Mouse (Mus musculus) MEL (cell line): ENCODE measurements at regions not wholly inside any gene's neighbourhood (a gene's known extent, or its start where the extent isn't known, plus 50 kb on each side); places are given as distances from the start of the nearest gene placed in this dataset.

Source experiments
- DNase-seq: peaks from one replicate; pipeline ENCODE4 v3.0.0; 2011; ENCODE audit warnings: low read depth, low spot score
- H3K27ac ChIP-seq: 2 replicates; pipeline ENCODE4 v1.5.1; 2012; ENCODE audit warnings: low read depth, mild to moderate bottlenecking, control low read depth, low read length, moderate library complexity; ENCODE audit not compliant: control insufficient read depth
- H3K27me3 ChIP-seq, 2 experiments: fragments of 150-350 bp in 1 of 2; sonication (generic) in 1 of 2; 2 replicates each; pipeline ENCODE4 v1.6.1; 2012; ENCODE audit warnings: low read length in 2 of 2, mild to moderate bottlenecking in 2 of 2, improper control_type of control experiment in 1 of 2, moderate library complexity in 1 of 2; ENCODE audit not compliant: insufficient read depth in 2 of 2, control insufficient read depth in 1 of 2
- H3K36me3 ChIP-seq, 2 experiments: 2 replicates each; pipeline ENCODE4 v1.6.1; 2012 to 2014; ENCODE audit warnings: low read length in 2 of 2, improper control_type of control experiment in 1 of 2, inconsistent platforms in 1 of 2, mild to moderate bottlenecking in 1 of 2; ENCODE audit not compliant: insufficient read depth in 2 of 2, control insufficient read depth in 1 of 2
- H3K4me1 ChIP-seq, 2 experiments: fragments of 150-350 bp in 1 of 2; sonication (generic) in 1 of 2; 2 replicates each; pipeline ENCODE4 v1.6.1; 2012; ENCODE audit warnings: low read length in 2 of 2, improper control_type of control experiment in 1 of 2, mild to moderate bottlenecking in 1 of 2; ENCODE audit not compliant: insufficient read depth in 2 of 2, control insufficient read depth in 1 of 2
- H3K4me3 ChIP-seq, 2 experiments: fragments of 150-350 bp in 1 of 2; sonication (generic) in 1 of 2; 2 replicates each; pipeline ENCODE4 v1.5.1; 2012; ENCODE audit warnings: low read depth in 2 of 2, low read length in 2 of 2, mild to moderate bottlenecking in 2 of 2, moderate library complexity in 2 of 2, control low read depth in 1 of 2, improper control_type of control experiment in 1 of 2; ENCODE audit not compliant: control insufficient read depth in 1 of 2, insufficient read depth in 1 of 2
- H3K79me2 ChIP-seq: 2 replicates; pipeline ENCODE4 v1.6.1; 2012; ENCODE audit warnings: mild to moderate bottlenecking, low read length, moderate library complexity; ENCODE audit not compliant: control insufficient read depth, poor library complexity, insufficient read depth
- H3K9ac ChIP-seq: 2 replicates; pipeline ENCODE4 v1.6.1; 2012; ENCODE audit warnings: low read depth, mild to moderate bottlenecking, control low read depth, low read length, moderate library complexity; ENCODE audit not compliant: control insufficient read depth, poor library complexity, severe bottlenecking
- H3K9me3 ChIP-seq: fragments of 150-350 bp; sonication (generic); replicated peaks from 2 replicates; pipeline ENCODE4 v1.6.1; 2012; ENCODE audit warnings: mild to moderate bottlenecking, low read length, improper control_type of control experiment, moderate library complexity; ENCODE audit not compliant: insufficient read depth
- BHLHE40 ChIP-seq: IDR thresholded peaks from 2 replicates; pipeline ENCODE4 v1.6.1; 2012; ENCODE audit warnings: low read depth, mild to moderate bottlenecking, inconsistent platforms, low read length, improper control_type of control experiment, borderline replicate concordance
- CHD1 ChIP-seq: IDR thresholded peaks from 2 replicates; pipeline ENCODE4 v1.6.1; 2012; ENCODE audit warnings: low read depth, mild to moderate bottlenecking, inconsistent platforms, low read length, improper control_type of control experiment
- CHD2 ChIP-seq: IDR thresholded peaks from 2 replicates; pipeline ENCODE4 v1.6.1; 2011; ENCODE audit warnings: low read length, improper control_type of control experiment
- E2F4 ChIP-seq: IDR thresholded peaks from 2 replicates; pipeline ENCODE4 v1.6.1; 2011; ENCODE audit warnings: low read depth, low read length, improper control_type of control experiment, borderline replicate concordance
- EP300 ChIP-seq, 2 experiments: IDR thresholded peaks; 2 replicates each; pipeline ENCODE4 v1.6.1; 2011; ENCODE audit warnings: improper control_type of control experiment in 2 of 2, low read length in 2 of 2, low read depth in 1 of 2, mild to moderate bottlenecking in 1 of 2
- ETS1 ChIP-seq: IDR thresholded peaks from 2 replicates; pipeline ENCODE4 v1.6.1; 2012; ENCODE audit warnings: low read depth, mild to moderate bottlenecking, inconsistent platforms, low read length, improper control_type of control experiment, moderate library complexity
- HCFC1 ChIP-seq: IDR thresholded peaks from 2 replicates; pipeline ENCODE4 v1.6.1; 2012; ENCODE audit warnings: low read depth, mild to moderate bottlenecking, inconsistent platforms, low read length, improper control_type of control experiment, moderate library complexity
- MAFK ChIP-seq: IDR thresholded peaks from 2 replicates; pipeline ENCODE4 v1.6.1; 2011; ENCODE audit warnings: low read depth, mild to moderate bottlenecking, low read length, improper control_type of control experiment, borderline replicate concordance
- MAX ChIP-seq: IDR thresholded peaks from 2 replicates; pipeline ENCODE4 v1.6.1; 2011; ENCODE audit warnings: low read length, improper control_type of control experiment
- MEF2A ChIP-seq: IDR thresholded peaks from 2 replicates; pipeline ENCODE4 v1.6.1; 2014; ENCODE audit warnings: low read depth, mild to moderate bottlenecking, inconsistent platforms, low read length, improper control_type of control experiment; ENCODE audit not compliant: poor library complexity, insufficient replicate concordance, severe bottlenecking; ENCODE audit errors: extremely low read depth
- MXI1 ChIP-seq: IDR thresholded peaks from 2 replicates; pipeline ENCODE4 v1.6.1; 2011; ENCODE audit warnings: mild to moderate bottlenecking, low read depth, low read length, improper control_type of control experiment
- MYB ChIP-seq: IDR thresholded peaks from 2 replicates; pipeline ENCODE4 v1.6.1; 2011; ENCODE audit warnings: mild to moderate bottlenecking, low read depth, low read length, improper control_type of control experiment
- SIN3A ChIP-seq: IDR thresholded peaks from 2 replicates; pipeline ENCODE4 v1.6.1; 2012; ENCODE audit warnings: low read length, improper control_type of control experiment, inconsistent platforms
- TBP ChIP-seq: IDR thresholded peaks from 2 replicates; pipeline ENCODE4 v1.8.0; 2011; ENCODE audit warnings: low read depth, low read length, improper control_type of control experiment
- TCF12 ChIP-seq: IDR thresholded peaks from 2 replicates; pipeline ENCODE4 v1.6.1; 2014; ENCODE audit warnings: low read depth, mild to moderate bottlenecking, inconsistent platforms, low read length, improper control_type of control experiment, moderate library complexity
- USF1 ChIP-seq: IDR thresholded peaks from 2 replicates; pipeline ENCODE4 v1.6.1; 2014; ENCODE audit warnings: low read depth, mild to moderate bottlenecking, inconsistent platforms, low read length, improper control_type of control experiment, moderate library complexity
- ZKSCAN1 ChIP-seq: IDR thresholded peaks from 2 replicates; pipeline ENCODE4 v1.6.1; 2012; ENCODE audit warnings: low read depth, mild to moderate bottlenecking, inconsistent platforms, low read length, improper control_type of control experiment, moderate library complexity
- ZMIZ1 ChIP-seq: IDR thresholded peaks from 2 replicates; pipeline ENCODE4 v1.6.1; 2012; ENCODE audit warnings: low read depth, mild to moderate bottlenecking, inconsistent platforms, low read length, improper control_type of control experiment, moderate library complexity
- ZNF384 ChIP-seq: IDR thresholded peaks from 2 replicates; pipeline ENCODE4 v1.6.1; 2012; ENCODE audit warnings: low read depth, mild to moderate bottlenecking, inconsistent platforms, low read length, improper control_type of control experiment

DNA sequence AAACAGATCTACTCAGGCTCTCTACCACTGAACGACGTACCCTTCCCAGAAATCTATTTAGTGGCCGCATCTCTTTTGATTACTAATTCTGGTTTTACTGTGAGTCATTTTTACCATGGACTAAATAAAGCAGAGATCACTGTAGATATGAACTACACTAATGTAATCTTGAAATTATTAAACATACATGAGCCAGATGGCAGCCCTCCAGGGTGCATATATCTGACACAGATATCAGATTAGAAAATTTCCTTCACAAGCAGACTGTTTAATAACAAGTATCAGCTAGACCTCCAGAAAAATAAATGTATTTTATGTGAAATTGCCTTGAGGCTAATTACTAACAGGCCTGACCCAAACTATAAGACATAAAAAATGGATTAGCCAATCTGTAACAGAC, 388.4 kb downstream of the Lmo7 start:
- no peaks in the 10 kb centered on the region for H3K27me3 ChIP-seq
- no peak for DNase-seq
- H3K4me3 ChIP-seq: no peak overlapping the region
- no peak overlapping the region for H3K27ac ChIP-seq
- H3K4me1 ChIP-seq: no peaks in the 10 kb centered on the region
- no peak for TF ChIP-seq EP300 (IDR thresholded peaks at IDR 0.05; ENCODE audit: low read depth in 1 of 2, low read length in 2 of 2)
- TF ChIP-seq USF1: no peak
- TF ChIP-seq ZNF384: no peak
- no peak for TF ChIP-seq ZKSCAN1
- TF ChIP-seq BHLHE40: no peak
- TF ChIP-seq MEF2A: no peak
- no peak for TF ChIP-seq MAFK
- TF ChIP-seq SIN3A: no peak
- no peak for TF ChIP-seq E2F4
- no peak for TF ChIP-seq TCF12
- H3K9me3 ChIP-seq: no peaks in the 10 kb centered on the region
- H3K36me3 ChIP-seq: no peaks in the 10 kb centered on the region
- H3K9ac ChIP-seq: no peak overlapping the region
- H3K79me2 ChIP-seq: no peaks in the 10 kb centered on the region

DNA sequence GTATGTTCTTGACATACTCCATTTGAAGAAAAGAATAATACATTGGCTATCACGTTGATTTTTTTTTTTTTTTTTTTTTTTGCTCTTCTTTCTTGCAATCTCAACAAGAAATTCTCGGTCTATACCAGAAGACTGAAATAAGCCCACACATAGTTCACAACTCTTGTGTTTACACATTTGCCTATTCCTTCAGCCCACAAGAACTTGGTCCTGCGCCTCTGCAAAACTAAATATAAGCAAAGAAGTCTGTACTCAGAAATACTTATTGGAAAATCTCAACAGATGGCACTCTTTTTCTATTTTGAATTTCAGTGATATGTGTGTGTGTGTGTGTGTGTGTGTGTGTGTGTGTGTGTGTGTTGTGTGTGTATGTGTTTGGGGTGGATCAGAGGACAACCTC, 376.4 kb downstream of the Lmo7 start:
- no peaks in the 10 kb centered on the region for H3K36me3 ChIP-seq
- H3K9me3 ChIP-seq: no peaks in the 10 kb centered on the region
- H3K4me1 ChIP-seq: no peaks in the 10 kb centered on the region
- H3K79me2 ChIP-seq: no peaks in the 10 kb centered on the region
- H3K27ac ChIP-seq: no peak overlapping the region
- no peak for TF ChIP-seq MAFK
- no peak for TF ChIP-seq SIN3A
- TF ChIP-seq ETS1: no peak
- no peak for TF ChIP-seq TBP
- TF ChIP-seq MYB: no peak
- TF ChIP-seq MXI1: no peak
- TF ChIP-seq MEF2A: no peak
- TF ChIP-seq HCFC1: no peak
- TF ChIP-seq ZMIZ1: no peak
- TF ChIP-seq E2F4: no peak
- no peak for TF ChIP-seq CHD1
- TF ChIP-seq MAX: no peak
- TF ChIP-seq CHD2: no peak
- H3K4me3 ChIP-seq: no peak overlapping the region
- no peaks in the 10 kb centered on the region for H3K27me3 ChIP-seq
- DNase-seq: no peak
- H3K9ac ChIP-seq: no peak overlapping the region
